Mouse (Mus musculus) left cerebral cortex, adult 18-20 months (tissue): ENCODE results near the gene Etl4. TPM values are rescaled to one million over a fixed set of nuclear protein-coding genes. Genes with fewer than 3 reads are reported as not detected.
"Not testable (repeated sequence)": the region's sequence is repeated elsewhere in the genome, so short reads cannot be mapped to it uniquely, and the experiment has no call there.

Source experiments
- DNase-seq, 2 experiments: peaks; one replicate each; pipeline ENCODE4 v3.0.0; 2021 to 2022; ENCODE audit warnings: low spot score in 2 of 2, mixed read lengths in 1 of 2
- total RNA-seq, 2 experiments: library from RNA; stranded (reverse); gene quantifications; 2 replicates each; pipeline ENCODE4 v1.2.3; 2021

Etl4 gene
- total RNA-seq, 2 experiments from 2014 or later: 130 to 158 TPM

GRCm38 (mm10) chr2:20167073-20167472 lies 257.5 kb downstream of the Etl4 start:
- DNase-seq: no peak

- no peak for DNase-seq
These were observed 258.0 kb downstream of the Etl4 start for GRCm38 (mm10) chr2:20167566-20167965.

GRCm38 (mm10) chr2:20168156-20168555 lies 258.6 kb downstream of the Etl4 start:
- DNase-seq: no peak

- DNase-seq: not testable (repeated sequence)
These were observed 267.0 kb downstream of the Etl4 start for GRCm38 (mm10) chr2:20176456-20177184.

- DNase-seq: not testable (repeated sequence)
These were observed 267.7 kb downstream of the Etl4 start for GRCm38 (mm10) chr2:20177236-20177635.

GRCm38 (mm10) chr2:20180561-20180960 lies 271.0 kb downstream of the Etl4 start:
- not testable (repeated sequence) for DNase-seq

- not testable (repeated sequence) for DNase-seq
These were observed 277.6 kb downstream of the Etl4 start for GRCm38 (mm10) chr2:20187223-20187622.

DNA sequence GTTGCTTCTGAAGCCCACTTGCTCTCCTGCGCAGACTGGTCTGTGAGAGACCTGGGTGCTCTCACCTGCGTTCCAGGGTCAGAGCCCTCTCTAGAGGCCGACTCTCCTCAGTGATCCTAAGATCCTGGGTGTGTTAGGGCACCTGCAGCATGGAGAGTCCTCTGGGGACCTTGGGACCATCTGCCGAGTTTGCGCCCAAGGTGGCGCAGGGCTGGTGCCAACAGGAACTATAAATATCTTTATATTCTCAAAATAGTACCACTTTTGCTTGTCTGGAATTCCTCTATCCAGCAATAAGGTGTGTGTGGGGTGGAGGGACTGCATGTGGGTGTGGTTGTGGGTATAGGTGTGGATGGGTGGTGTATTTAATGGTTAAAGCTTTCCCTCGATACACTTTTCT lies 293.4 kb downstream of the Etl4 start:
- DNase-seq: no peak

GRCm38 (mm10) chr2:20206647-20207046 lies 297.1 kb downstream of the Etl4 start:
- DNase-seq: no peak

- no peak for DNase-seq
These were observed 299.2 kb downstream of the Etl4 start for GRCm38 (mm10) chr2:20208683-20209194.

DNA sequence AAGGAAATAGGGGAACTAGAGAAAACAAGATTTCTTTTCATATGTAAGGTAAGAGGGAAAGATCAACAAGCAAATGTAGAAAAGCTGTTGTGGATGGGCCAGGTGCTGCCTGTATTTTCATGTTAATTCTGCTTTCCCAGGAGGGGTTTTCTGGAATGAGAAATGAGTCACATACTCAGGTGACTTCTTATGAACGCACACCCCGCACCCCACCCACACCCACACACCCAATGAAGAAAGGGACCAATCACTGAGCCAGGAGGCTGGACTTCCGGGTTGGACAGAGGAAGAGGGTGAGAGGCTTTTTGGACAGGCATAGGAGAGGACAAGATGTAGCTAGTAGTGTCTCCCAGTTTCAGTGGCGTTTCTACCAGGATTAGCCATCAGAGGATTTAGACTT lies 299.8 kb downstream of the Etl4 start:
- no peak for DNase-seq

- no peak for DNase-seq
These were observed 306.7 kb downstream of the Etl4 start for GRCm38 (mm10) chr2:20216275-20216674.

GRCm38 (mm10) chr2:20216686-20217437 lies 307.3 kb downstream of the Etl4 start:
- peak; percentile 60 to 62 for DNase-seq

DNA sequence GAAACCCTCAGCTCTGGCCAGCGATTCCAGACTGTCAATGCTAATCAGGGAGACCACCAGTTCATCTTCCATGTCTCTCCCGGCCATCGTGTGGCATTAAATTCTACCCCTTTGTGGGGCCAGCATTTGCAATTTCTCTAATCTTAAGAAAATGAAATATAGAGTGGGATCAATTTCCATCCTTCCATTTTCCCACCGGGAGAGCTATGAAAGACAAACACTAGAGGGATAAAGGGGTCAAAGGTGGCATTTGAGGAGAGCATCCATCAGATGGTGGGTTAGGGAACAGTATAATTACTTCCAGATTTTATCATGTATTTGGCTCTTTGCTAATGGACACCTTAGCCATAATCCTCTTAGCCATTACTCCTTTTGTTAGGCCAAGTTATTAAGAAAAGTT lies 321.8 kb downstream of the Etl4 start:
- DNase-seq: no peak

DNA sequence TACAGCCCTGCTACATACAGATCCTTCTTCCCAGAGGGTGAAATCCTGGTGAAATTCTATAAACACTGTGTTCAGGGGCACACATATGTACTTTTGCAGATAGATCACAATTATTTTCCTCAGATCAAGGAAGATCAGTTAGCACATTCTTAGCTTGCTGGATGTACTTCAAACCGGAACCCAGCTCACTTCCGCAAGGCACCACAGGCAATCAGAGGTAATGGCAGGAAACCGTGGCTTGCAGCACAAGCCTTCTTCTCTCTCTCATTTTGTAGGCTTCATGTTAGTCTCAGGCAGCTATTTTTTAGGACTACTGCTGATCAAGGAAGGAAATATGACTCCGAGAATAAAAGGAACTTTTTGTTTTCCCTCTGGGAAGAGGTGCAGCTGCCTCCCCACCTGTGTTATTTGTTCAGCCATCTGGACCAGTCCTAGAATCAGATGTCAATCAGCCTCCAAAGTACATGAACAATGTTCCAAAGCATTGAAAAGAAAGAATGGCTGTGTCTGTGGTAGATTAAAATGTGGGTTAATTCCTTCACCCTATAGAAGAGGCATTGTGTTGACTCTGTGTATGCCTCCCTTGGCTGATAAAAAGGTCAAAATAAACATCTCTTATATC lies 338.6 kb downstream of the Etl4 start:
- peak in 1 of 2 experiments; percentile 5 for DNase-seq

GRCm38 (mm10) chr2:20249403-20249802 lies 339.8 kb downstream of the Etl4 start:
- peak; percentile 57 to 77 for DNase-seq

- peak; percentile 47 to 64 for DNase-seq
These were observed 366.5 kb downstream of the Etl4 start for GRCm38 (mm10) chr2:20276124-20276523.

DNA sequence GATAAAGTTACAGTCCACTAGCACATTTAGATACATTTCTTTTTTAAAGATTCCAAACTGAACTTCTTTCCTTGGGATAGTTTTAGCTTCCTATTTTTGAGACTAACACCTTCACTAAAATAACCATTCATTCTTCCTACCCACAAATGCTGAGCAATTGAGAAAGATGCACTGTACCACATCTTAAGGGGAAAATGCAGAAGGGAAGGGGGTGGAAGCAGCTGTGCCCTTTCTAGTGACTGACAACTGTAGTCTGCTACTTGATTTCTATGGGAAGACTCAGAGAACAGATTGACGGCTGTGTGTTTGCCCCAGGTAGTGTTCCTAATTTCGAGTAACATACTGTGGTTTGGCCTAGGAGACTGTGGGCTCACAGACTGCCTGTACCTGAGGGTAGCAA lies 372.3 kb downstream of the Etl4 start:
- DNase-seq: peak; percentile 44 to 49

GRCm38 (mm10) chr2:20284425-20284824 lies 374.8 kb downstream of the Etl4 start:
- no peak for DNase-seq

DNA sequence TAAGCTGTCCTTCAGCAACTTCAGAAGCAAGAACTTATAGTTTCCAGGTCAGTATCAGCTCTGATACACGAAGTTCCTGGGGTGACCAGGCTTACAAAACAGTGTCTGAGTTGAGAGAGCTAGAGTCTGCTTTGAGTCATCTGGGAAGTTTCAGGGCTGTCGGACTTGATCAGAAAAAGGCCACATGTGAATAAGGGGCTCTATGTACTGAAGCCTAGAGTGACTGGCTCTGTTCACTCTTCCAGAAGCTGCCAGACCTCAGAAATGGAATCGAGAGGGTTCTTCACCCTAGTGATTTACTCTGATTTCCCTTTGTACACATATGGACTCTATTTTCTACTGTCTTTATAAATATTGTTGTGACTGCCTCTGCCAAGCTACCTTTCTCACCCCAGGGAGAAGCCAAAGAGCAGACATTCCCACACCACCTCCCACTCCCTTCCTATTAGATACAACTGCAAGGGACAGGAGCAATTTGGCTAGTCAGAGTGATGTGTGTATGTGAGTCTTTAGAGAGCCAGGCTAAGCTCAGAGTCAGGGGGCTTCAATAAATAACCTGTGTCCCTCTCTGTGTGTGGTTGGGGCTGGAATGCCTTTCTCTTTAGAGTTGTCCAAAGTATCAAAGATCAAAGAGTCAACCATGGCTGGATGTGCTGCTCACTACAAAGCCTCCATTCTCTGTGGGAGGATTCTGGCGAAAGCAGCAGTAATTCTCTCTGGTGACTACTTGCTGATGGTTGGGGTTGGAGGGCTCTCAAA lies 381.6 kb downstream of the Etl4 start:
- DNase-seq: no peak

GRCm38 (mm10) chr2:20291741-20292110 lies 382.1 kb downstream of the Etl4 start:
- no peak for DNase-seq
